In genomic region chr2:119332177-119332661, GRCm38 (mm10) we compare ENCODE assay signal across 19 mouse cellular contexts. TPM values are rescaled to one million over a fixed set of nuclear protein-coding genes. Genes with fewer than 3 reads are reported as not detected.
DNase-seq lines count a peak whose midpoint lies in the region; ATAC-seq and TF ChIP-seq lines count a peak whose summit lies in the region.
"Had no signal": no experiment of that assay in that cellular context is flagged by ENCODE, and none has a peak within 500 bp of the region (broad histone marks: within the 10 kb centered on the region; RNA-seq: fewer than 3 reads in every experiment).

No protein-coding gene starts in this region.

- no peak for TF ChIP-seq CTCF in gastrocnemius, adult 2 months (IDR thresholded peaks at IDR 0.05)
- no peak for TF ChIP-seq CTCF in heart, postnatal 0 days (IDR thresholded peaks at IDR 0.05; ENCODE audit: low read depth)
- no peak for TF ChIP-seq CTCF in lung, embryonic 14.5 days (IDR thresholded peaks at IDR 0.05; ENCODE audit: low read depth)
- no peak for TF ChIP-seq CTCF in liver, postnatal 0 days (IDR thresholded peaks at IDR 0.05; ENCODE audit: low read depth)

- no peak for TF ChIP-seq EP300 in heart, postnatal 0 days (IDR thresholded peaks at IDR 0.05; ENCODE audit: low read depth)
- no peak for TF ChIP-seq EP300 in liver, postnatal 0 days (IDR thresholded peaks at IDR 0.05; ENCODE audit: low read depth)

- H3K27me3 ChIP-seq in heart, postnatal 0 days (ENCODE audit: control insufficient read depth, insufficient read depth, low read length), result peaks cover 35% of the 10 kb centered on the region
- H3K27me3 ChIP-seq in heart, embryonic 11.5 days (ENCODE audit: control insufficient read depth, insufficient read depth, low read length), result peaks cover 50% of the 10 kb centered on the region
- peaks cover 23% of the 10 kb centered on the region for H3K27me3 ChIP-seq in lung, embryonic 14.5 days (ENCODE audit: insufficient read depth, low read length)
- peaks cover 24% of the 10 kb centered on the region for H3K27me3 ChIP-seq in liver, postnatal 0 days (ENCODE audit: insufficient read depth, low read length)

- no peak for ATAC-seq in heart, postnatal 0 days (ENCODE audit: insufficient read depth, low read depth)
- no peak for ATAC-seq in heart, embryonic 11.5 days (replicated peaks; ENCODE audit: insufficient number of reproducible peaks, low FRiP score, low TSS enrichment)
- ATAC-seq in lung, embryonic 14.5 days (ENCODE audit: insufficient read depth), result no peak
- no peak for ATAC-seq in liver, postnatal 0 days
- ATAC-seq: hindbrain, postnatal 0 days; midbrain, embryonic 15.5 days had no signal

- DNase-seq in gastrocnemius, adult 2 months, result no peak
- no peak for DNase-seq in gastrocnemius, postnatal 25 days
- DNase-seq in heart, postnatal 0 days (ENCODE audit: low spot score), result no peak
- DNase-seq in lung, embryonic 14.5 days, result no peak
- no peak for DNase-seq in lung, postnatal 14 days
- no peak for DNase-seq in liver, postnatal 0 days
- DNase-seq in frontal cortex, adult 2 months (ENCODE audit: extremely low spot score in 1 of 2, low spot score in 1 of 2), result no peak
- DNase-seq: adrenal gland, adult 8-10 months; cerebellum, adult 11 months; cerebellum, postnatal 14 days; embryo, embryonic 11 days; kidney, adult 2 months; layer of hippocampus, postnatal 36 days; liver, embryonic 13.5 days; thymus, postnatal 4 days had no signal

- H3K9ac ChIP-seq in heart, postnatal 0 days (replicated peaks; ENCODE audit: low read depth, low read length), result no peak overlapping the region
- H3K9ac ChIP-seq in heart, embryonic 11.5 days (ENCODE audit: low read depth, low read length), result no peak overlapping the region
- H3K9ac ChIP-seq in lung, embryonic 14.5 days, result no peak overlapping the region
- no peak overlapping the region for H3K9ac ChIP-seq in liver, postnatal 0 days (replicated peaks)
- H3K9ac ChIP-seq: forebrain, embryonic 12.5 days; liver, embryonic 13.5 days; midbrain, embryonic 15.5 days had no signal

- H3K4me2 ChIP-seq in heart, postnatal 0 days (ENCODE audit: low read depth, low read length), result peak overlapping the region; percentile 8
- no peak overlapping the region for H3K4me2 ChIP-seq in heart, embryonic 11.5 days
- 0 out of 2 replicates have a peak overlapping the region, but pooled peaks have one; percentile 15 for H3K4me2 ChIP-seq in lung, embryonic 14.5 days
- 0 out of 2 replicates have a peak overlapping the region, but pooled peaks have one; percentile 3 for H3K4me2 ChIP-seq in liver, postnatal 0 days (ENCODE audit: low read depth, low read length)
- H3K4me2 ChIP-seq: forebrain, embryonic 12.5 days; liver, embryonic 13.5 days; midbrain, embryonic 15.5 days had no signal

- intact Hi-C loops in gastrocnemius, adult 2 months (cut with DNase I), result no loop called here

- H3K36me3 ChIP-seq in heart, postnatal 0 days (replicated peaks; ENCODE audit: control insufficient read depth, insufficient read depth, low read length), result peaks cover 9% of the 10 kb centered on the region
- no peaks in the 10 kb centered on the region for H3K36me3 ChIP-seq in heart, embryonic 11.5 days (ENCODE audit: control insufficient read depth, insufficient read depth, low read length)
- H3K36me3 ChIP-seq in lung, embryonic 14.5 days (ENCODE audit: insufficient read depth), result peaks cover 13% of the 10 kb centered on the region
- no peaks in the 10 kb centered on the region for H3K36me3 ChIP-seq in liver, postnatal 0 days (replicated peaks; ENCODE audit: insufficient read depth, low read length)
- H3K36me3 ChIP-seq: forebrain, embryonic 12.5 days; liver, embryonic 13.5 days; midbrain, embryonic 15.5 days had no signal

- peak overlapping the region; percentile 62 for H3K4me3 ChIP-seq in gastrocnemius, adult 2 months
- 0 out of 2 replicates have a peak overlapping the region, but pooled peaks have one; percentile 5 for H3K4me3 ChIP-seq in heart, postnatal 0 days (ENCODE audit: low read depth, low read length)
- H3K4me3 ChIP-seq in heart, embryonic 11.5 days (ENCODE audit: low read depth, low read length), result no peak overlapping the region
- H3K4me3 ChIP-seq in lung, embryonic 14.5 days (ENCODE audit: low read depth, low read length), result no peak overlapping the region
- no peak overlapping the region for H3K4me3 ChIP-seq in liver, postnatal 0 days (ENCODE audit: low read depth, low read length)
- H3K4me3 ChIP-seq: forebrain, embryonic 12.5 days; liver, embryonic 13.5 days; midbrain, embryonic 15.5 days had no signal

- WGBS in heart, postnatal 0 days, result 55% methylated on average over 24 of the region's 24 CpGs
- 64% methylated on average over 24 of the region's 24 CpGs for WGBS in heart, embryonic 11.5 days (ENCODE audit: insufficient replicate concordance)
- WGBS in lung, embryonic 14.5 days, result 66% methylated on average over 24 of the region's 24 CpGs
- 68% methylated on average over 24 of the region's 24 CpGs for WGBS in liver, postnatal 0 days (ENCODE audit: insufficient replicate concordance)

- H3K9me3 ChIP-seq in heart, postnatal 0 days (replicated peaks; ENCODE audit: control insufficient read depth, low read length), result no peaks in the 10 kb centered on the region
- H3K9me3 ChIP-seq in heart, embryonic 11.5 days (replicated peaks; ENCODE audit: control insufficient read depth, low read length), result no peaks in the 10 kb centered on the region
- no peaks in the 10 kb centered on the region for H3K9me3 ChIP-seq in lung, embryonic 14.5 days (ENCODE audit: low read depth, low read length)
- no peaks in the 10 kb centered on the region for H3K9me3 ChIP-seq in liver, postnatal 0 days (ENCODE audit: low read length)
- H3K9me3 ChIP-seq: forebrain, embryonic 12.5 days; liver, embryonic 13.5 days; midbrain, embryonic 15.5 days had no signal

- peaks cover 4% of the 10 kb centered on the region; the same call in 1 of the 2 replicates for H3K4me1 ChIP-seq in heart, postnatal 0 days (ENCODE audit: control insufficient read depth, insufficient read depth)
- H3K4me1 ChIP-seq in heart, embryonic 11.5 days (ENCODE audit: control insufficient read depth, insufficient read depth, low read length), result peaks cover 4% of the 10 kb centered on the region
- H3K4me1 ChIP-seq in lung, embryonic 14.5 days (ENCODE audit: insufficient read depth), result peaks cover 8% of the 10 kb centered on the region; the same call in 1 of the 2 replicates
- peaks cover 6% of the 10 kb centered on the region for H3K4me1 ChIP-seq in liver, postnatal 0 days (ENCODE audit: insufficient read depth)

- H3K27ac ChIP-seq in gastrocnemius, adult 2 months, result peak overlapping the region; percentile 63
- H3K27ac ChIP-seq in heart, postnatal 0 days (ENCODE audit: low read depth), result no peak overlapping the region
- H3K27ac ChIP-seq in heart, embryonic 11.5 days (ENCODE audit: low read depth, low read length), result no peak overlapping the region
- H3K27ac ChIP-seq in lung, embryonic 14.5 days (ENCODE audit: low read depth), result no peak overlapping the region
- no peak overlapping the region for H3K27ac ChIP-seq in liver, postnatal 0 days (ENCODE audit: low read depth)
- H3K27ac ChIP-seq: forebrain, embryonic 12.5 days; hindbrain, postnatal 0 days; liver, embryonic 13.5 days; midbrain, embryonic 15.5 days had no signal

RNA-seq across cellular contexts. Expression of gene Dll4, which starts 6.6 kb away (rescaled TPM):
- total RNA-seq in gastrocnemius, adult 2 months (2021), result 1 to 10 TPM; 3.8 to 4.8 TPM
- 1 to 10 TPM; 3.2 to 4.5 TPM for total RNA-seq in gastrocnemius, postnatal 25 days (2021)
- 5.0 and 6.6 TPM in 2 replicates for total RNA-seq in heart, postnatal 0 days (2014; rRNA removed; ENCODE audit: low replicate concordance)
- 5.7 and 6.2 TPM in 2 replicates for polyA plus RNA-seq in heart, postnatal 0 days (2015; fragmentation: Nextera tagmentation; extraction: Ambion mirVana)
- 3.7 and 5.0 TPM in 2 replicates for polyA plus RNA-seq in heart, embryonic 11.5 days (2014; fragmentation: Nextera tagmentation; extraction: Ambion mirVana)
- 8.1 and 10.0 TPM in 2 replicates for polyA plus RNA-seq in lung, embryonic 14.5 days (2014; fragmentation: Nextera tagmentation; extraction: Ambion mirVana)
- 1.8 and 1.9 TPM in 2 replicates for polyA plus RNA-seq in liver, postnatal 0 days (2015; fragmentation: Nextera tagmentation; extraction: Ambion mirVana)
- 3.3 and 4.2 TPM in 2 replicates for polyA plus RNA-seq in frontal cortex, adult 2 months (2012; rRNA removed)

RNA-seq across cellular contexts. Expression of gene Chac1, which starts 18.8 kb away (rescaled TPM):
- total RNA-seq in gastrocnemius, adult 2 months (2021), result 10 to 100 TPM; 30.1 to 90.4 TPM
- total RNA-seq in gastrocnemius, postnatal 25 days (2021), result 10 to 100 TPM; 14.2 to 69.5 TPM
- total RNA-seq in heart, postnatal 0 days (2014; rRNA removed; ENCODE audit: low replicate concordance), result 0.11 and 0.27 TPM in 2 replicates
- polyA plus RNA-seq in heart, postnatal 0 days (2015; fragmentation: Nextera tagmentation; extraction: Ambion mirVana), result 0.30 and 0.52 TPM in 2 replicates
- polyA plus RNA-seq in heart, embryonic 11.5 days (2014; fragmentation: Nextera tagmentation; extraction: Ambion mirVana), result 0.35 and 0.74 TPM in 2 replicates
- polyA plus RNA-seq in lung, embryonic 14.5 days (2014; fragmentation: Nextera tagmentation; extraction: Ambion mirVana), result 0.64 and 0.70 TPM in 2 replicates
- polyA plus RNA-seq in liver, postnatal 0 days (2015; fragmentation: Nextera tagmentation; extraction: Ambion mirVana), result 0.35 and 0.36 TPM in 2 replicates
- polyA plus RNA-seq in frontal cortex, adult 2 months (2012; rRNA removed), result 7.1 and 7.6 TPM in 2 replicates

RNA-seq across cellular contexts. Expression of gene Vps18, which starts 43.7 kb away (rescaled TPM):
- 10 to 100 TPM; 10.9 to 11.7 TPM for total RNA-seq in gastrocnemius, adult 2 months (2021)
- total RNA-seq in gastrocnemius, postnatal 25 days (2021), result 1 to 10 TPM; 7.8 to 8.1 TPM
- total RNA-seq in heart, postnatal 0 days (2014; rRNA removed; ENCODE audit: low replicate concordance), result 14.3 and 16.2 TPM in 2 replicates
- polyA plus RNA-seq in heart, postnatal 0 days (2015; fragmentation: Nextera tagmentation; extraction: Ambion mirVana), result 8.0 and 8.3 TPM in 2 replicates
- polyA plus RNA-seq in heart, embryonic 11.5 days (2014; fragmentation: Nextera tagmentation; extraction: Ambion mirVana), result 6.9 and 8.7 TPM in 2 replicates
- 15.9 and 17.5 TPM in 2 replicates for polyA plus RNA-seq in lung, embryonic 14.5 days (2014; fragmentation: Nextera tagmentation; extraction: Ambion mirVana)
- 4.7 TPM in 2 replicates for polyA plus RNA-seq in liver, postnatal 0 days (2015; fragmentation: Nextera tagmentation; extraction: Ambion mirVana)
- polyA plus RNA-seq in frontal cortex, adult 2 months (2012; rRNA removed), result 28.6 and 28.8 TPM in 2 replicates

Comparison
In these comparisons a context has a peak if more than half of its experiments do, and no peak if none do; other contexts are left out.
1. H3K4me3 ChIP-seq: peak in gastrocnemius, adult 2 months (single experiment) and heart, postnatal 0 days (single experiment); none in heart, embryonic 11.5 days (single experiment), lung, embryonic 14.5 days (single experiment) and liver, postnatal 0 days (single experiment).